Mouse (Mus musculus) testis, adult 2 months (tissue): Measurements from ENCODE around the gene Cdh6.

Experiments
- CTCF ChIP-seq: fragments of 200-500 bp; IDR thresholded peaks from 2 replicates; pipeline ENCODE4 v1.5.1; 2012; ENCODE audit warnings: low read depth, mild to moderate bottlenecking, inconsistent platforms, low read length, moderate library complexity; ENCODE audit not compliant: control insufficient read depth, insufficient read depth, insufficient replicate concordance
- POLR2A ChIP-seq: fragments of 200-500 bp; IDR thresholded peaks from 2 replicates; pipeline ENCODE4 v1.6.1; 2012; ENCODE audit warnings: low read depth, mild to moderate bottlenecking, inconsistent platforms, low read length, moderate library complexity; ENCODE audit not compliant: control insufficient read depth

- TF ChIP-seq CTCF = no peak
- no peak for TF ChIP-seq POLR2A
Measured at GRCm38 (mm10) chr15:13027513-13027912, 146.0 kb downstream of the Cdh6 start.
